Mouse (Mus musculus): Measurements from ENCODE around the gene Cep135. TPM values are rescaled to one million over a fixed set of nuclear protein-coding genes. Genes with fewer than 3 reads are reported as not detected.
A peak's percentile ranks its signal among the peaks of the same experiment; 100 is the strongest.

Gene Cep135
- total and polyA plus RNA-seq, 3 experiments, result 0.53 to 4.9 (median 3.8) TPM

GRCm38 (mm10) chr5:76645091-76645868 lies 56.8 kb downstream of the Cep135 start:
- DNase-seq, result no peak

GRCm38 (mm10) chr5:76649897-76650296 lies 61.4 kb downstream of the Cep135 start:
- DNase-seq, result no peak

- DNase-seq, result no peak
These were observed 62.7 kb downstream of the Cep135 start for GRCm38 (mm10) chr5:76651151-76651725.

GRCm38 (mm10) chr5:76656212-76656611 lies 67.7 kb downstream of the Cep135 start, which contains the start of gene C530008M17Rik:
Gene C530008M17Rik (plus strand): TSS chr5:76656512.
- DNase-seq, result no peak

- DNase-seq, result peak; percentile 84
These were observed 69.0 kb downstream of the Cep135 start for GRCm38 (mm10) chr5:76657245-76658083.

GRCm38 (mm10) chr5:76658084-76658934 lies 69.8 kb downstream of the Cep135 start:
- DNase-seq, result peak; percentile 54

- no peak for DNase-seq
These were observed 71.6 kb downstream of the Cep135 start for GRCm38 (mm10) chr5:76659958-76660635.

- DNase-seq, result peak; percentile 23
These were observed 72.8 kb downstream of the Cep135 start for GRCm38 (mm10) chr5:76661310-76661709.

- no peak for DNase-seq
These were observed 76.4 kb downstream of the Cep135 start for GRCm38 (mm10) chr5:76664936-76665335.

- DNase-seq, result no peak
These were observed 76.9 kb downstream of the Cep135 start for GRCm38 (mm10) chr5:76665421-76665820.

GRCm38 (mm10) chr5:76666026-76666756 lies 77.7 kb downstream of the Cep135 start:
- no peak for DNase-seq

- DNase-seq, result no peak
These were observed 79.6 kb downstream of the Cep135 start for GRCm38 (mm10) chr5:76668118-76668517.

- DNase-seq, result no peak
These were observed 80.0 kb downstream of the Cep135 start for GRCm38 (mm10) chr5:76668547-76668946.

- no peak for DNase-seq
These were observed 81.7 kb downstream of the Cep135 start for GRCm38 (mm10) chr5:76670183-76670582.

GRCm38 (mm10) chr5:76674022-76674653 lies 85.6 kb downstream of the Cep135 start:
- DNase-seq, result no peak

- no peak for DNase-seq
These were observed 86.9 kb downstream of the Cep135 start for GRCm38 (mm10) chr5:76675369-76675768.

GRCm38 (mm10) chr5:76680959-76681358 lies 92.5 kb downstream of the Cep135 start:
- no peak for DNase-seq

GRCm38 (mm10) chr5:76681895-76682656 lies 93.6 kb downstream of the Cep135 start:
- DNase-seq, result no peak

- no peak for DNase-seq
These were observed 95.0 kb downstream of the Cep135 start for GRCm38 (mm10) chr5:76683455-76683854.
